Mouse (Mus musculus) urinary bladder, postnatal 4 days (tissue): Measurements from ENCODE around the gene Tecr.

Experiments used
- DNase-seq, 2 experiments: peaks; one replicate each; pipeline ENCODE4 v3.0.0; 2021 to 2022; ENCODE audit warnings: low spot score in 2 of 2

Gene Tecr

GRCm38 (mm10) chr8:83565731-83566375 lies 41.9 kb downstream of the Tecr start:
- peak in 1 of 2 experiments; percentile 56 for DNase-seq

GRCm38 (mm10) chr8:83563246-83563645 lies 44.5 kb downstream of the Tecr start:
- DNase-seq: no peak

GRCm38 (mm10) chr8:83562669-83563068 lies 45.1 kb downstream of the Tecr start:
- no peak for DNase-seq

- DNase-seq: no peak
These were observed 72.0 kb downstream of the Tecr start, which contains the start of gene Olfr370 for GRCm38 (mm10) chr8:83535736-83536135. TSS of gene Olfr370 (plus strand) at chr8:83535780.

GRCm38 (mm10) chr8:83534802-83535201 lies 73.0 kb downstream of the Tecr start:
- DNase-seq: no peak
